Mouse (Mus musculus): ENCODE measurements at regions not wholly inside any gene's neighbourhood (a gene's known extent, or its start where the extent isn't known, plus 50 kb on each side); places are given as distances from the start of the nearest gene placed in this dataset.

- no peak for DNase-seq
Measured at GRCm38 (mm10) chr11:109088488-109089252, 55.5 kb downstream of the E030025P04Rik start.

DNA sequence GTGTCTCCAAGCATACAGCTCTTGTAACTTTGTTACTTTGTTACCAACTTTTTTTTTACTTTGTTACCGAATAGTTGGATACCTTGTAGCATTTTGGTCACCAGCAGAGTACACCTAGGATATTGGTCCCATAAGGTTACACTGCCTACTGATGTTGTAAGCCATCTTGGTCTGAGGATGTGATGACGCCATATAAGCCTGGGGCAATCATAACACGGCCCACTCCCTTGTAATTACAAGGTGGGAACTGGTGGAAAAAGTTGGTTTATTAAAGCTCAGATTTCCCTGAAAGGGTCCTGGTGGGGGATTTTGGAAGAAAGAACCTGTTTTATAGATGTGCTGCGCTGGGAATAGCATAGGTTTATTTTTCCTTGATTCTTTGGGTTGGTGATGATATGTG, 62.2 kb downstream of the E030025P04Rik start:
- DNase-seq = no peak

DNA sequence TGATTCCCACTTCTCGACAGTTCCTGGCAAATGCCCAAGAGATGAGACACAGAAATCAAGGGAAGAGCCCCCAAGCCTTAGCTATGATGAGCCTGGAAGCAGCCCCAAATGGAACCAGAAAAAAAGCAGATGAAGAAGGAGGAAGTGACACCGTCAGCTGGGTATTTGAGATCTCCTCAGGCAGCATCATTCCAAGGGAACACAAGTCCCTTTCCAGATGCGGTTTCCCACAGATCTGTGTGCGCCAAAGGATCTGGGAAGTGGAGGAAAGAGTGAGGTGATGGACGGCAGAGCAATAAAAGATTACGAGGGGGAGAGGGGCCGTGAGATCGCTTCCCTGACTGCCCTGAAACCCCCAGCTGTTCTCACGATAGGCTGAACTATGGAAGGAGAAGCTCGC, 62.7 kb downstream of the E030025P04Rik start:
- DNase-seq = no peak

DNA sequence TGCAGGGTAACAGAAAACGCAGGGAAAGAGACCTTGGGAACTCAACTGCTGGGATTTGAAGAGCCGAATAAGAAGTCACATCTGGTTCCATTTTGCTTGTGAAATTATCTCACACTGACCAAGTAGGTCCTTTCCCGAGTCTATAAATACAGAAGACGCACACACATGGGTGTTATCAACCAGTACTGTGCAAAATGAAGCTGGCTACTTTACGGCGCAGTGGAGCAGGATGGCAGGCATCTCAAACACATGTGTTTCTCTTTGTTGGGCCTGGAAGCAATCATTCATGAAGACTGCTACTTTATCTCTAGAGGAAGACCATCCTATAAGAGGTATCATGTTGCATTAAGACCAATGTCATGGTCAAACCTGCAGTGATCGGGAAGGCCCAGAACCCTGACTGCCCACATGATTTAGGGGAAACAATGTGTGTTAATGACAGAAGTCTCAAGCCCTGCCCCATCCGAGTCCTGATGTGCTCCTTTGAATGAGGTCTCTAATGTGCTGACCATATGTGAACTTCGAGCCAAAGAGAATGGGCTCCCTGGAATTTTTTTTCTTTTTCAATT, 63.2 kb downstream of the E030025P04Rik start:
- DNase-seq = no peak

DNA sequence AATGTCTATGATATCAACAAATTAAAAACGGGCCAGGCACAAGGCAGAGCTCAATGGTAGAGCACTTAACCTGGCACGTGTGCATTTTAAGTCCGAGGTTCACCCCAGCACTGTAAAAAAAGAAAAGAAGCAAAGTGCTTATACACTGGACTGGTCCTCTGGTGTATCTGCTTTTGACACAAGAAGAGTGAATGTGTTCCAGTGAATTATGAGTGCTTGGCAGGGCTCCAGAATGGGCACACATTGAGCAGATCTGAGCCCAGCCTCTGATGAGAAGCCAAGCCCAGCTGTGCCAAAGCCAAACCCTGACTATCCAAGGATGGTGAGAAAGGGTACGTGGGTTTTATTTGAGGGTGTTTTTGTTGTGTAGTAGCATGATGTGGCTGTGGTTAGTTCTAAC, 64.7 kb downstream of the E030025P04Rik start:
- DNase-seq = no peak

DNA sequence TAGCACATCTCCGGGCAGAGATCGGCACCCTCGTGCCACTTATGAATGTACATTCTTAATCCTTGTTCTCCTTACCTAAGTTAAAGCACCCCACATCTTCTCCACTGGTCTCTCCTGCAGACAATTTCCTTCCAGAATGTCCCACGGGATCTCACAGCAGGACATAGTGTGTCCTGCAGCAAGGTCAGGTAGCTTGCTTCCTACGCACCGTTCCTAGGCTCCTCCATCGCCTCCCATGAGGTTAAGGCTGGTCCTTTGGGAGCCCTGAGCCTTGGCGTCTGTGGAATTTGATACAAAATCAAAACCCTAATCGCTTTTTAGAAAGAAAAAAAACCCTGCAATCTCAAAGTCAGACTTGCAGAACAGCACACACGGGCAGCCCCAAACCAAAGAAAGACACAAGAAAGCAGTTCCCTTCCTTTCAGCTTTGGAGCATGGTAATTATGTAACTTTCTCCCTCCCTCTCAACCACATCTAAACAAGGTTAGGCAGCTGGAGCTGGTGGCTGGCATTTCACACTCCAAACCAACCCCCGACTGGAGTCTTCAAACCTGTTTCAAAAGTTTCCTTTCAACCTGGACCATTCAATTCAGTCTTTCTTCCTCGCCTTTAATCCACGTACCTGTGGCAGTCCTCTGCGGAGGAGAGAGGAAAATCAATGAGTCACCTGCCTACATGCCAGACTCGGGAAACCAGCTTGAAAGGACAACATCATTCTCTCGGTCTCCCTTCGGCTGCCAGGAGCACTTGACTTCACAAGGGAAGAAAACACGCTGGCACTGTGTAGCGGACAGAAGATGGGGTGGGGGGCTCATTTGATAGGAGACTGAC, 67.4 kb downstream of the E030025P04Rik start:
- DNase-seq = no peak

DNA sequence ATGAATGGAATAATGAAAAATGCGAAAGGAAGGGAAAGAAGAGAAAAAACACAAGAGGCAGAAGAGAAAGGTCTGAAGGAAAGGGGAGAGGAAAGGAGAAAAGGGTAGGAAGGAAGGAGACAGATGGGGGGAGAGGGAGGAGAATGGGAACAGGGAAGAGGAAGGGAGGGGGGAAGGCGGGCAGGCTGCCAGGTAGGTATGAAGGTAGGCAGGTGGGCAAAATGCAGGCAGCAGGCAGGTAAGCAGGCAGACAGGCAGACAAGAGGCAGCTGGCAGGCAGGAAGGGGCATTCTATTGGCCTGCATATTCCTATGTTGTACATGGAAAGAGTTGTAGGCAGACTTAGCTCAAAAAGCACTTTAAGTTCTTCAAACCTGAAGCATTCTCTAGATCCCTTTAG, 72.8 kb downstream of the E030025P04Rik start:
- DNase-seq = no peak

- DNase-seq = no peak
Measured at GRCm38 (mm10) chr11:109070412-109070811, 73.8 kb downstream of the E030025P04Rik start.

DNA sequence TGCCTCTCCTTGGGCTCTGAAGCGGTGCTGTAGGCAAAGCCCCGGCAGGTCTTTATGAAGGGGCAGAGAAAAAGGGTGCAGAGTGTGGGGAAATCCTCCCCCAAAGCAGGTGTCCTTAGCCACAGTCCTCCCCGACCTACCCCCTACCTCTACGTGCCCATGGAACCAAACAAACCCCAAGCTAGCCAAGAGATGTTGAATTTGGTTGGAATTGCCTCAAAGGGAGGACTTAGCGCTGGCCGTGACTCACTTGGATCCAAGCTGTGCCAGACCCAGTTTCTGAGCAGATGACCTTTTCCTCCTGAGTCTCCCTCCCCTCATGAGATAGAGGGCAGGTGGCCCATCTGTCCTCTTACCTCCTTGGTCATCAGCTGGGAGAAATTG, 74.9 kb downstream of the E030025P04Rik start:
- no peak for DNase-seq

DNA sequence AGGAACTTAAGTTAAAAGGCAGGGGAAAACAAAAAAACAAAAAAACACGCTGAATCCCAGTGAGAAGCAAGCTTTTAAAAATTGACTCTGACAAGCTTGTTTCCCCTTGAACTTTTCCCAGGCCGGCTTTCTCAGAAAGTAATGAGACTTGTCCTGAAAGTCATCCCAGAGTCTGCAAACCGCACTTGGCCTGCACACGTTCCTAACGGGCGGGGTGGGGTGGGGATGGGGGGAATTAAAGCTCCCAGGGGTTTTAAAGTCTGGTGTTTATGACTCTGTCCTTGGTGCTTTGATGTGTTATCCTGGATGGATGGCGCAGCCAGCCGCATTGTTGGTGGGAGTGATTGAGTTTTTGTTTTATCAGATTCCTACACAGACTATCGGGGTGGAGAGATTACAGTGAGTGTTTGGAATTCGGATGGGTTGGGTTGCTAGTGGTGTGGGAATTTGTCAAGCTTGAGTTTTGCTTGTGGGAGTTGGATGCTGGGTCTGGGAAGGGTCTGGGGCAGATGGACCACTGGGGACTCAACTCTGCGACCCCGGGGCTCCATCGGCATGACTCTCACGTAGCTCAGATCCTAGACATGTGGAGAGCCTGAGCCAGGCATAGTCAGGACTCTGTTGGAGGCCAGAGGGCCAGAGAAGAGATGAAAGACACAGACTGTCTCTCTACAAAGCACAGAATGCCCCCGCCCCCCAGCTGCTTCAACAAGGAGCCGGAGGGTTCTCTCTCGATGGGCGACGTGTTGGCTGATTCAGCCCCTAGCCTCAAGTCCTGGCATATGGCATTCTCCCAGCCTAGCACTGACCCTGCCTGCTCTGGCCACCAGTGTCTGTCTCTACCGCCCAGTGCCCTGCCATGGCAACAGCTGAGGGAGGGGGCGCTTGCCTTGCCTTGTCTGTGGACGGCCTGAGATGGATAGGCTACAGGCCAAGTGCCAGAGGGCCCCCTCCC, 75.5 kb downstream of the E030025P04Rik start:
- no peak for DNase-seq

GRCm38 (mm10) chr11:109067733-109068132, 76.4 kb downstream of the E030025P04Rik start:
- no peak for DNase-seq

GRCm38 (mm10) chr11:109061971-109062370, 82.2 kb downstream of the E030025P04Rik start:
- DNase-seq = no peak

GRCm38 (mm10) chr11:109060527-109060908, 83.7 kb downstream of the E030025P04Rik start:
- no peak for DNase-seq

GRCm38 (mm10) chr11:109059863-109060526, 84.2 kb downstream of the E030025P04Rik start:
- no peak for DNase-seq

- no peak for DNase-seq
Measured at GRCm38 (mm10) chr11:109058021-109058420, 86.1 kb downstream of the E030025P04Rik start.

- DNase-seq = no peak
Measured at GRCm38 (mm10) chr11:109048257-109049101, 95.7 kb downstream of the E030025P04Rik start.

- no peak for DNase-seq
Measured at GRCm38 (mm10) chr11:109047483-109048110, 96.6 kb downstream of the E030025P04Rik start.

GRCm38 (mm10) chr11:109046446-109046845, 97.7 kb downstream of the E030025P04Rik start:
- DNase-seq = no peak

GRCm38 (mm10) chr11:109040519-109040916, 103.7 kb downstream of the E030025P04Rik start:
- no peak for DNase-seq

DNA sequence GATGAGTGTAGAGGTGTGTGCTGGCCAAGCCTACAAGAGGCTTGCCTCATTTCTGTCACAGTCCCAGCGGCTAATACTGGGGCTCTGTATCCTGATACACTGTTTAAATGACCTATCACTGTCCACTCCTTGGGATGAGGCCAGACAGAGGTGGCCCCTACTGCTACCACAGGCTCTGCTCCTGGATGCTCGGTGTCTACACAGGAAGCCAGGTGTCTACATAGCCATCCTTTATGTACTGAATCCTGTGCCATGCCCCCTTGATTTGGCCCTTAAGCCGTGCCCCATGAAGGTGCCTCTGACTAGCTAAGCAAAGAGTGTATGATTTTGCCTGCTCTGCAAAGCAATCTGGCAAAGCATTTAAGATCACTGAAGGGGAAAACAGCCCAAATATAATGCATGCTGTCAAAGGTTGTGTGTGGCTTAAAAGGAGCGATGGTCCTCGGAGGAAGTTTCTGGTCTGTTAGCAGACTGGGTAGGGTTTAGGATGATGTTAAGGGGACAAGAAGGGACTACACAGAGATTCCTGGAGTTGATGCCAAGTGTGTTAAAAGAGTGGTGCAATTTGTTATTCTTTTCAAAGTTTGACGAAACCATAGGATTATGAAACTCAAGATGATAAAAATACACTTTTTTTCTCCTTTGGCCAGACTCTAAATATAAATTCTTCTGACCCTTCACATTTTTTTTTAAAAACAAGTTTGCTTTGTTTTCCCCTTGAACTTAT, 104.2 kb downstream of the E030025P04Rik start:
- no peak for DNase-seq
